Mouse (Mus musculus): ENCODE measurements around the gene Defb28.

- TF ChIP-seq CTCF (IDR thresholded peaks at IDR 0.05; ENCODE audit: borderline replicate concordance, control insufficient read depth, extremely low read depth, insufficient read depth, low read length, poor library complexity) (no peak), POLR2A (IDR thresholded peaks at IDR 0.05; ENCODE audit: control insufficient read depth, extremely low read depth, insufficient read depth, low read length, poor library complexity) (no peak)
Measured at GRCm38 (mm10) chr2:152490038-152490437, 28.0 kb upstream of the Defb28 start, which contains the start of gene Defb22.
